Mouse (Mus musculus) liver, embryonic 11.5 days (tissue): ENCODE data around the gene Znrf3. TPM values are rescaled to one million over a fixed set of nuclear protein-coding genes. Genes with fewer than 3 reads are reported as not detected.

ENCODE experiments used
- ATAC-seq: fragments of 200-750 bp; cut with Nextera tagmentation; replicated peaks from 2 replicates; pipeline ENCODE4 v1.8.0; 2017; ENCODE audit warnings: moderate number of reproducible peaks, mild to moderate bottlenecking, moderate TSS enrichment, moderate library complexity; ENCODE audit not compliant: low FRiP score
- DNase-seq: peaks from one replicate; pipeline ENCODE4 v3.0.0-alpha.2; 2017; ENCODE audit warnings: low spot score
- H3K27ac ChIP-seq: fragments of 300-500 bp; sonication (generic); 2 replicates; pipeline ENCODE4 v1.5.1; 2014; ENCODE audit warnings: mild to moderate bottlenecking, low read depth, low read length, control low read depth
- H3K27me3 ChIP-seq: fragments of 300-500 bp; sonication (generic); replicated peaks from 2 replicates; pipeline ENCODE4 v1.6.1; 2014; ENCODE audit warnings: low read length, mixed read lengths; ENCODE audit not compliant: control insufficient read depth, insufficient read depth
- H3K36me3 ChIP-seq: fragments of 300-500 bp; sonication (generic); 2 replicates; pipeline ENCODE4 v1.6.1; 2014; ENCODE audit warnings: mild to moderate bottlenecking, low read length, moderate library complexity, mixed read lengths; ENCODE audit not compliant: control insufficient read depth, insufficient read depth
- H3K4me1 ChIP-seq: fragments of 300-500 bp; sonication (generic); replicated peaks from 2 replicates; pipeline ENCODE4 v1.6.1; 2014; ENCODE audit warnings: low read length, mixed read lengths; ENCODE audit not compliant: control insufficient read depth, insufficient read depth
- H3K4me2 ChIP-seq: fragments of 300-500 bp; sonication (generic); 2 replicates; pipeline ENCODE4 v1.6.1; 2014; ENCODE audit warnings: mild to moderate bottlenecking, control low read depth, moderate library complexity
- H3K4me3 ChIP-seq: fragments of 300-500 bp; sonication (generic); 2 replicates; pipeline ENCODE4 v1.5.1; 2014; ENCODE audit warnings: low read depth, low read length, control low read depth
- H3K9ac ChIP-seq: fragments of 300-500 bp; sonication (generic); 2 replicates; pipeline ENCODE4 v1.6.1; 2014; ENCODE audit warnings: low read depth, low read length, control low read depth
- H3K9me3 ChIP-seq: fragments of 300-500 bp; sonication (generic); 2 replicates; pipeline ENCODE4 v1.6.1; 2016; ENCODE audit warnings: low read length, inconsistent platforms, mixed read lengths; ENCODE audit not compliant: control insufficient read depth
- WGBS: fragments of 180-500 bp; shearing (Covaris S2); extraction: QIAGEN DNeasy Blood & Tissue Kit; methylation state at CpG from one replicate; pipeline ENCODE4 v1.1.7; 2014; 5-methylcytosine and 5-hydroxymethylcytosine counted together
- polyA plus RNA-seq: library from polyadenylated mRNA; unstranded; fragments of >200 nt; fragmentation: Nextera tagmentation; extraction: Ambion mirVana; gene quantifications from 2 replicates; pipeline ENCODE4 v1.2.1, GENCODE M21; 2014

Gene Znrf3
- polyA plus RNA-seq, 1 experiment from 2014 or later: 9.0 TPM

GRCm38 (mm10) chr11:5430863-5431262 lies 13.8 kb downstream of the Znrf3 start:
- DNase-seq (no peak), ATAC-seq (no peak)
- no peak overlapping the region for H3K4me2 ChIP-seq
- no peaks in the 10 kb centered on the region for H3K36me3 ChIP-seq
- no peaks in the 10 kb centered on the region for H3K9me3 ChIP-seq
- H3K4me1 ChIP-seq: peaks cover 5% of the 10 kb centered on the region; the same call in 1 of the 2 replicates
- H3K27me3 ChIP-seq: no peaks in the 10 kb centered on the region
- H3K27ac ChIP-seq: no peak overlapping the region
- 44% methylated on average over 1 of the region's 1 CpGs for whole genome bisulfite sequencing
- H3K4me3 ChIP-seq: no peak overlapping the region
- no peak overlapping the region for H3K9ac ChIP-seq

- H3K9ac ChIP-seq: no peak overlapping the region
- no peak overlapping the region for H3K4me2 ChIP-seq
- no peak overlapping the region for H3K4me3 ChIP-seq
- H3K4me1 ChIP-seq: peaks cover 5% of the 10 kb centered on the region
- no peaks in the 10 kb centered on the region for H3K27me3 ChIP-seq
- H3K27ac ChIP-seq: no peak overlapping the region
- DNase-seq: no peak
- no peaks in the 10 kb centered on the region for H3K9me3 ChIP-seq
- no peaks in the 10 kb centered on the region for H3K36me3 ChIP-seq
- no peak for ATAC-seq
- WGBS: 74% methylated on average over 4 of the region's 4 CpGs
Observed at GRCm38 (mm10) chr11:5429396-5430190, 15.1 kb downstream of the Znrf3 start.

- H3K36me3 ChIP-seq: no peaks in the 10 kb centered on the region
- H3K9ac ChIP-seq: no peak overlapping the region
- no peaks in the 10 kb centered on the region for H3K9me3 ChIP-seq
- no peak overlapping the region for H3K4me2 ChIP-seq
- H3K27ac ChIP-seq: no peak overlapping the region
- 85% methylated on average over 3 of the region's 3 CpGs for WGBS
- H3K27me3 ChIP-seq: no peaks in the 10 kb centered on the region
- peaks cover 10% of the 10 kb centered on the region for H3K4me1 ChIP-seq
- no peak overlapping the region for H3K4me3 ChIP-seq
- no peak for ATAC-seq
- no peak for DNase-seq
Observed at GRCm38 (mm10) chr11:5427251-5427650, 17.4 kb downstream of the Znrf3 start.

GRCm38 (mm10) chr11:5426317-5426716 lies 18.3 kb downstream of the Znrf3 start:
- Histone ChIP-seq H3K27ac (no peak overlapping the region), H3K27me3 (no peaks in the 10 kb centered on the region), H3K4me3 (no peak overlapping the region), H3K4me1 (peaks cover 14% of the 10 kb centered on the region), H3K9ac (no peak overlapping the region), H3K36me3 (no peaks in the 10 kb centered on the region), H3K4me2 (no peak overlapping the region), H3K9me3 (no peaks in the 10 kb centered on the region)
- ATAC-seq: no peak
- 90% methylated on average over 2 of the region's 2 CpGs for WGBS
- DNase-seq: no peak

DNA sequence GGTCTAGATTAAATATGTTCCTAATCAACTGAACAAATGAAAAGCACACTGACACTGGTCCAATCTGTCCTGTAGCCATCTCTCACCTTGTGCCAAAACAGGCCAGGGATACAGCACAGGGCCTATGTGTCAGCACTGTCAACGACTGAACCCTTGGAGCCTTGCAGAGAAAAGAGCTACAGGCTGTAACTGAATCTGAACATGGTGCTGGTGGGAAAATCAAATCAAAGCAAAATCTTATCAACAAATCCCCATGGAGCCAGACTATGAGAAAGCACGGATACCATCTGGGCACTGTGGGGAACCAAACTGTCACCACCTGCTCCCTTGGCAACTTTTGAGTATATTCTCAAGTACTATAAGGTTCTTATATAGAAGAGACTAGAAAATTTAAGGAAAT lies 19.5 kb downstream of the Znrf3 start:
- no peak for ATAC-seq
- Histone ChIP-seq H3K9me3 (no peaks in the 10 kb centered on the region), H3K4me1 (peaks cover 16% of the 10 kb centered on the region), H3K27ac (no peak overlapping the region), H3K4me2 (no peak overlapping the region), H3K9ac (no peak overlapping the region), H3K27me3 (no peaks in the 10 kb centered on the region), H3K4me3 (no peak overlapping the region), H3K36me3 (no peaks in the 10 kb centered on the region)
- DNase-seq: no peak
- 67% methylated on average over 2 of the region's 2 CpGs for WGBS

DNA sequence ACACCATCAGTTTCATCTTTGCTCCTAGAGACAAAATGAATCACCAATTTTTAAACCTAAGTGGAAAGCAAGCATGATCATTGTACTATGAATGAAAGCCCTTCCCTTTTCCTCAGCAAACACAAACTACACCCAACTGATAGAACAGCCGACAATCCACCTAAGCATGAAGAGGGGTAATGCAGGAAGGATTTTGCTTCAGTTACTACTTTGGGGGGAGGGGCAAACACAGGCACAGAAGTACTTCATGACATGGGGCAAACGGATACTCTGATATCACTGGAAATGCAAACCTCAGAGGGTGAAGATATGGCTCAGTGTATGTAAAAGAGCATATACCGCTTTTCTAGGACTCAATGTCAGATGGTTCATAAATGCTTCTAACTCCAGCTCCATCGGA lies 20.5 kb downstream of the Znrf3 start:
- Histone ChIP-seq H3K4me2 (no peak overlapping the region), H3K4me3 (no peak overlapping the region), H3K9ac (no peak overlapping the region), H3K27me3 (no peaks in the 10 kb centered on the region), H3K36me3 (no peaks in the 10 kb centered on the region), H3K9me3 (no peaks in the 10 kb centered on the region), H3K4me1 (peaks cover 23% of the 10 kb centered on the region), H3K27ac (no peak overlapping the region)
- no peak for DNase-seq
- no peak for ATAC-seq
- 55% methylated on average over 4 of the region's 4 CpGs for WGBS

DNA sequence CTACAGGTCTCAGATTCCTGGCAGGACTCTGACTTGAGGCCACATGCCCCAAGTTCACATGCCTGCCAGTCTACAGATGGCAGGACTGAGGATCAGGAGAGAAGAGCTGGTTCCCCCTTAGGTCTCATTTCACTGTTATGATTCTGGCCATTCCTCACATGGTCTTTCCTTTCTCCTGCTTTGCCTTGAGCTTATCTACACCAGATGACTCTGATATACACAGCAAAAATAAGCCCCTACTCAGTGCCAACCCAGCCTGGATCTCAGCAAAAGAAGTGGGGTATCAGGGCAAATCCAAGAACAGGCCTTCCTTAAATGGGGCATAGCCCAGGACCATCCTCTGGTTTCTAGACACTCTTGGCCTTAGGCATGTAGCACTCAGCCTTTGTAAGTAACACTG lies 21.6 kb downstream of the Znrf3 start:
- H3K4me3 ChIP-seq: no peak overlapping the region
- ATAC-seq: no peak
- no peaks in the 10 kb centered on the region for H3K36me3 ChIP-seq
- H3K27me3 ChIP-seq: no peaks in the 10 kb centered on the region
- H3K9ac ChIP-seq: no peak overlapping the region
- H3K9me3 ChIP-seq: no peaks in the 10 kb centered on the region
- no peak overlapping the region for H3K4me2 ChIP-seq
- no peak overlapping the region for H3K27ac ChIP-seq
- peaks cover 23% of the 10 kb centered on the region for H3K4me1 ChIP-seq
- no peak for DNase-seq

DNA sequence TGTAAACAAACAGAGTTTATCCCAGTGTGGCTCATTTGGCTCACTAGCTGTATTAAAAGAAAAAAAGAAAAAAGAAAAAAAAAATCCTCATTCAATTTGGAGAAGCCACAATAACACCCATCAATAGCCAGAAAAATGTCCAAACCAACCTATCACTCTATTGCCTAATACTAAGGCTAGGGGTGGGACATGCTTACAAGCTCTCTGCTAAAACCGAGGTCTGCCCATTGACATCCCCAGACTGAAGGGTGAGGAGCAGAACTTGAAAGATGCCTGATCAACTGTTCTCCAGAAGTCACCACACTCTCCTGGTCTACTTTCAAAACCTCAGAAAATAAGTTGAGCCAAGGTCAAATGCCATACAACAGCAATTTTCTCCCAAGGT lies 22.4 kb downstream of the Znrf3 start:
- no peak overlapping the region for H3K27ac ChIP-seq
- H3K4me3 ChIP-seq: no peak overlapping the region
- no peaks in the 10 kb centered on the region for H3K36me3 ChIP-seq
- no peak overlapping the region for H3K4me2 ChIP-seq
- DNase-seq (no peak), ATAC-seq (no peak)
- H3K9ac ChIP-seq: no peak overlapping the region
- WGBS: 58% methylated on average over 1 of the region's 1 CpGs
- peaks cover 23% of the 10 kb centered on the region for H3K4me1 ChIP-seq
- H3K9me3 ChIP-seq: no peaks in the 10 kb centered on the region
- no peaks in the 10 kb centered on the region for H3K27me3 ChIP-seq

GRCm38 (mm10) chr11:5421506-5422251 lies 23.0 kb downstream of the Znrf3 start:
- no peak overlapping the region for H3K4me2 ChIP-seq
- H3K9me3 ChIP-seq: no peaks in the 10 kb centered on the region
- no peaks in the 10 kb centered on the region for H3K36me3 ChIP-seq
- H3K27ac ChIP-seq: no peak overlapping the region
- peaks cover 27% of the 10 kb centered on the region for H3K4me1 ChIP-seq
- DNase-seq: no peak
- no peaks in the 10 kb centered on the region for H3K27me3 ChIP-seq
- no peak overlapping the region for H3K9ac ChIP-seq
- no peak overlapping the region for H3K4me3 ChIP-seq
- WGBS: 45% methylated on average over 4 of the region's 4 CpGs
- ATAC-seq: no peak
